Mouse (Mus musculus): Measurements from ENCODE around the gene Gm10681.

- TF ChIP-seq FLI1 (IDR thresholded peaks at IDR 0.05; ENCODE audit: low read length) (no peak), GATA1 (IDR thresholded peaks at IDR 0.05; ENCODE audit: borderline replicate concordance, low read length) (no peak)
Observed at GRCm38 (mm10) chr3:98587721-98588120, 886 bp downstream of the Gm10681 start.
